Mouse (Mus musculus) left cerebral cortex, adult 2 months (tissue): ENCODE results near the gene Sbf1. TPM values are rescaled to one million over a fixed set of nuclear protein-coding genes. Genes with fewer than 3 reads are reported as not detected.
A peak's percentile ranks its signal among the peaks of the same experiment; 100 is the strongest.

Experiments
- DNase-seq, 2 experiments: peaks; one replicate each; pipeline ENCODE4 v3.0.0; 2021 to 2022; ENCODE audit warnings: low spot score in 2 of 2, mixed read lengths in 1 of 2; ENCODE audit errors: extremely low spot score in 1 of 2
- H3K27ac ChIP-seq: fragments of 200-600 bp; 2 replicates; pipeline ENCODE4 v1.8.1; 2022
- H3K4me3 ChIP-seq: fragments of 200-600 bp; 2 replicates; pipeline ENCODE4 v1.8.1; 2022
- CTCF ChIP-seq: fragments of 200-600 bp; IDR thresholded peaks from 2 replicates; pipeline ENCODE4 v1.8.1; 2022; ENCODE audit warnings: antibody characterized with exemption, mild to moderate bottlenecking, moderate library complexity
- intact Hi-C: fragments of 180-260 bp; cut with DNase I; formaldehyde crosslinking; loops from one replicate; pipeline ENCODE4 v1.15.1; 2025
- total RNA-seq, 2 experiments: library from RNA; stranded (reverse); gene quantifications; 2 replicates each; pipeline ENCODE4 v1.2.3; 2021

The Sbf1 gene
- total RNA-seq, 2 experiments from 2014 or later: 244 to 245 TPM

DNA sequence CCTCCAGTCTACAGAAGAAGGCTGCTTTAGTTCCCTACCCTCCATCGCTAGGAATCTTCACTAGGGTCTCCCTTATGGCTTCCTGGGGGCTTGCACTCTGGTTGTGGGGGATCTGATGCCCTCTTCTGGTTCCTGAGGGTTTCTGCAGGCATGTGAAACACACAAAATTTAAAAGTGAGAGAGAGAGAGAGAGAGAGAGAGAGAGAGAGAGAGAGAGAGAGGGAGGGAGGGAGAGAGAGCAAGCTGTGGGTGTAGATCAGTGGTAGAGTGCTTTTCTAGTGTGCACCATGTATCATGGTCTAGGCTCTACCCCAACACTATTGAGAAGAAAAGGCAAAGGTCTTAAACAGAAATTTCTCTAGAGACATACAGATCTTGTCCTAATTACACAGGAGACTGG is 26.6 kb upstream of the Sbf1 start:
- no peak; the same call in 1 of the 2 replicates for TF ChIP-seq CTCF
- Histone ChIP-seq H3K4me3 (no peak overlapping the region), H3K27ac (no peak overlapping the region)
- intact Hi-C loops: no loop called here
- no peak for DNase-seq

DNA sequence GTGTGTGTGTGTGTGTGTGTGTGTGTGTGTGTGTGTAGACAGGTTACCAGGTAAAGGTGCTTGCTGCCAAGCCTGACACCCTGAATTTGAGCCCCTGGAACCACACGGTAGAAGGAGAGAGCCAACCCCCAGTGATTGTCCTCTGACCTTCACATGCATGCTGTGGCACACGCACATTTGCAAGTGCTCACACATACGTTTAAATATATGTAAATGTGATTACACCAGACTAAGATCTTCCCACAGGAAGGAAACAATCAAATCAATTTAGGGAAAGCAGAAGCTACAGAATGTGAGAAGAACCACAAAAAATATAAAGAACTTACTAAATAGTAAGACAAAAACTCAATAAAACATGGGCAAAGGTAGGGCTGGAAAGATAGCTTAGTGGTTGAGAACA is 25.0 kb upstream of the Sbf1 start:
- Histone ChIP-seq H3K4me3 (no peak overlapping the region), H3K27ac (no peak overlapping the region)
- DNase-seq: no peak
- TF ChIP-seq CTCF: no peak
- intact Hi-C loops: no loop called here

DNA sequence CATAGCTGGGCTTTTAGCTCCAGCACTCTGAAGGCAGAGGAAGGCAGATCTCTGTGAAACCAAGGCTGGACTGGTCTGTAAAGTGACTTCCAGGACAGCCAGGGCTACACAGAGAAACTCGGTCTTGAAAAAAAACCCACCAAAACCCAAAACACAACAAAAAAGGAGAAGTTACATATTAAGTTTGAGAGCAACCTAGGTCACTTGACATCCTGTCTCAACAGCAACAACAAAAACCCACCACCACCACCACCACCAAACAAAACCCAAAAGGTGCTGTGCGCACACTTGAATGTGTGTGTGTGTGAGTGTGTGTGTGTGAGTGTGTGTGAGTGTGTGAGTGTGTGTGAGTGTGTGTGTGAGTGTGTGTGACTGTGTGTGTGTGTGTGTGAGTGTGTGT is 24.6 kb upstream of the Sbf1 start:
- intact Hi-C loops: no loop called here
- no peak for TF ChIP-seq CTCF
- Histone ChIP-seq H3K4me3 (no peak overlapping the region), H3K27ac (no peak overlapping the region)
- no peak for DNase-seq

DNA sequence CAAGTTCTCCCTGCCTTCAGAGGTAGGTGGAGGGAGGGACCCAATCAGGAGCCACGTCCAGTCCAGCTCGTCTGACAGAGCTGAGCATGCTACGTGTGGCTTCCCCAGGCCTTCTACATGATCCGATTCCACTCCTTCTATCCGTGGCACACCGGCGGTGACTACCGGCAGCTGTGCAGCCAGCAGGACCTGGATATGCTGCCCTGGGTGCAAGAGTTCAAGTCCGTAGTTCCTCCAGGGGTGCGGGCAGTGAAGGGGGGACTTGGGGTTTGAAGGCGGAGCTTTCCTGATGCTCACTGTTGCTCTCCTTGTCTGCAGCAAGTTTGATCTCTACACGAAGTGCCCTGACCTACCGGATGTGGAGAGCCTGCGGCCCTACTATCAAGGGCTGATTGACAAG is 21.3 kb upstream of the Sbf1 start:
- intact Hi-C loops: no loop called here
- no peak overlapping the region for H3K4me3 ChIP-seq
- H3K27ac ChIP-seq: no peak overlapping the region
- no peak for DNase-seq
- TF ChIP-seq CTCF: no peak

DNA sequence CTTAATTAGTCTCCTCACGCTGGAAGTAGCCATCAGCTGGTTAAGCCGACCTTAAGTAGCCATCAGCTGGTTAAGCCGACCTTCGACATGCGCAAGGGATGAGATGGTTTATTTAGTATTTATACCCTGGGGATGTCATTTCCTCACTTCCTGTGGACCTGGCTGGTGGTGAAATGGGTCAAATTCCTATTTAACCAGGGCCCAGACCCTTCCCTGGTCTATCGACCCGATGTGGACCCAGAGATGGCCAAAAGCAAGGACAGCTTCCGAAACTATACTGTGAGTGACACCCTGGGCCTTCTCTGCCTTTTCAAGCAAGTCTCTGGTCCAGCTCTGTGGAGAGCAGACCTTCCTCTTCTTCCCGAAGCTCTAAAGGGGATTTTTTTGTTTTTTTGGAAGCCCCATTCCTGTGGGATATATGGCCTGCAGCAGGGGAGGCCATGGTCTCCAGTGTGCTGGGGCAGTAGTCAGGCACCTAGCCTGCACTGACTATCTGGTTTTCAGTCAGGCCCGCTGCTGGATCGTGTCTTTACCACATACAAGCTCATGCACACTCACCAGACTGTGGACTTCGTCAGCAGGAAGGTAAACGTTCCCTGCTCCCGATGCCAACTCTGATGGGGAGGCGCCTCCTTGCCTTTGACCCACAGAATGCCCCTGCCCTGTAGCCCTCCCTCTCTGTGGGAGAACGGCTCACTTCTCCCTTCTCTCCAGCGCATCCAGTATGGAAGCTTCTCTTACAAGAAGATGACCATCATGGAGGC is 19.8 kb upstream of the Sbf1 start:
- no peak for TF ChIP-seq CTCF
- DNase-seq: no peak
- intact Hi-C loops: no loop called here
- H3K4me3 ChIP-seq: no peak overlapping the region
- no peak overlapping the region for H3K27ac ChIP-seq

DNA sequence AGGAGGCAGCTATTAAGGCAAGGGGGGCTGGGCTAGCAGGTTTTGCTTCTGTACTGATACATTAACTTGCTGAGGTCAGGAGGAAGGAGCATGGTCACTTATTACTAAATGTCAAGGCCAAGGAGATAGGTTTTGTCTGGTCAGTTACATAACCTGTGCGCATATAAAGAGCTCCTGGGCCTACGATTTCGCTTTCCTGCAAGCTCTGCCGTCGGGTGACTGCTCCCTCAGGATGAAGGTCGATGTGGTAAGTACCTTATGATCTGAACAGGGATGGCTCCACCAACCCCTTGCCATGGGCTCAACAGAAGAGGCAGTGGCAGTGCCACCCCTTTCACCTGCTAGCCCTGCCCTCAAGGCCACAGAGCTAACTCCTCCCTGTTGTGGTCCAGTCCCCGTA is 19.2 kb upstream of the Sbf1 start, which contains the start of gene Miox:
Gene Miox, plus strand, starts transcription at position 128 of the 400 bp plus-strand sequence.
- no peak within 1 kb of the TSS for H3K4me3 ChIP-seq
- no peak for TF ChIP-seq CTCF
- no peak for DNase-seq
- intact Hi-C loops: no loop called here
- no peak within 1 kb of the TSS for H3K27ac ChIP-seq

DNA sequence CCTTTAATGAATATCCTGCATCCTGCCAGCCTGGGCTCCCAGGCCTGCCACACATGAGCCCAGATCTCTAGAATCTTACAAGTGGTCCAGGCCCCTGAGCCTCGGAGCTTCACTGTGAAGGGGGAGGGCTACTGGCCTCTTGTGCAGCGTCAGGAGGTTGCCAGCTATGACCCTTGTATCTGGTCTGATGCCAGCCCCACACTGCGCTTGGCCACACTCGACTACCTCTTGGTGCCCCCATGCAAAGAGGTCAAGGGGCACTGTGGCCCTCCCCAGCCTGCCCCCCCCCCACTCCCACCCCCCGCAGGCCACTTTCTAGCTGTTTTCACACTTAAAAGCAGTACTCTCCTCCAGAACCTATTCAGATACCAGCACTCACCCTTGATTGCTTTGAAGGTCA is 11.3 kb upstream of the Sbf1 start:
- no peak for TF ChIP-seq CTCF
- Histone ChIP-seq H3K27ac (no peak overlapping the region), H3K4me3 (no peak overlapping the region)
- no peak for DNase-seq
- intact Hi-C loops: no loop called here

DNA sequence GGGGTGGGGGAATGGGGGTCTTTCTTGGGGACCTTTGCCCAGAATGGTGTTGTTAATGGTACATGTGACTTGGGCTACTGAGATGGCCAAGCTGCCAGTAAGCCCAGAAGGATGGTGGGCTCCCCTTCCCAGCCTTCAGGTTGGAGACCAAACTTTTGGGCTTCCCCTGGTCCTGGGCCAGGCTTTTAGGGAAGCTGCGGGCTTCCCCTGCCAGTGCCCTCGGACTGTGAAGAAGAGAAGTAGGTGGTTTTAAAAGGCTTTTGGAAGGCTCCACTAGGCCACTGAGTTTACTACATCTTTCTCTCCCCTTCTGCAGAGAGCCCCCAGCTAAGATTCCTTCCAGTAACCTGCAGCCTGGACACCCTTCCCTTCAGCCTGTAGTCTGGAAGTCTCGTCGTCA is 8.5 kb upstream of the Sbf1 start:
- no peak overlapping the region for H3K27ac ChIP-seq
- no peak for TF ChIP-seq CTCF
- DNase-seq: no peak
- intact Hi-C loops: no loop called here
- no peak overlapping the region for H3K4me3 ChIP-seq

DNA sequence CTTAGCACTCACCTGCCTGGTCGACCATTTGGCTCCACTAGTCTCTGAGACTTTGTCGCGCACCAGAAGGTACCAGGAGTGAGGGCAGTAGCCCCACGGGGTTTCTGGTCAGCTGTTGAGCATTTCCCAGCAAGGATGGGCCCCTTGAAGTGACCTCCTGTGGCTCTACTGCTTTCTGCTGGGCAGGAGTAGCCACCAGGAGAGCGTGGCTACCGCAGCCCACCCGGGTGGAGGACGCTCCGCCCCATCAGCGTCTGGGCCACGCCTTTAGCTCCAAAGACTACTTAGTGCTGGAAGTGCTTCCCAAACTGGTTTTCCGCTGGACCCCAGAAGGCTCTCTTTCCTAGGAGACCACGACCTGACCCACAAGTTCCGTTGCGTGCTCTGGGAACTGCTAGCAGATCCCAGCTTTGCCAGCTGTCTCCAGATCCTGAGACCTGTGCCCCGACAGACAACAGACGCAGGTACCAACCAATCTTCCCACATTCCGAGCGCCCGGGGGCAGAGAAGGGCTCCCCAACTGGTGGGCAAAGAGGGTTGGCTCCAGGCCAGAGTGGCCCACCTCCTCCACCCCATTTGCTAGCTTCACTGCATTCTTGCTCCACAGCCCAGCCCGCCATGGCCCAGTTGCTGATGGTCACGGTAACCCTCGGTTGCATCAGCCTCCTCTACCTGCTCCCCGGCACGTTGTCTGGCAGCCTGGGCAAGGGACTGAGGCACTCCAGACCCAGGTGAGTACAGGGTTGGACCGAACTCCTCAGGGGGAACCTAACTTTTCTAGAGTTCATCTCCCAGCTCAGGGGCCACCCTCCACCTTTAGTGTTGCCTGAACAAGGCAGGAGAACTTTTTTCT is 7.8 kb upstream of the Sbf1 start, which contains the start of gene Adm2:
Gene Adm2, plus strand, starts transcription at position 51 of the 853 bp plus-strand sequence.
- Histone ChIP-seq H3K4me3 (no peak within 1 kb of the TSS), H3K27ac (no peak within 1 kb of the TSS)
- intact Hi-C loops: no loop called here
- TF ChIP-seq CTCF: no peak
- no peak for DNase-seq

DNA sequence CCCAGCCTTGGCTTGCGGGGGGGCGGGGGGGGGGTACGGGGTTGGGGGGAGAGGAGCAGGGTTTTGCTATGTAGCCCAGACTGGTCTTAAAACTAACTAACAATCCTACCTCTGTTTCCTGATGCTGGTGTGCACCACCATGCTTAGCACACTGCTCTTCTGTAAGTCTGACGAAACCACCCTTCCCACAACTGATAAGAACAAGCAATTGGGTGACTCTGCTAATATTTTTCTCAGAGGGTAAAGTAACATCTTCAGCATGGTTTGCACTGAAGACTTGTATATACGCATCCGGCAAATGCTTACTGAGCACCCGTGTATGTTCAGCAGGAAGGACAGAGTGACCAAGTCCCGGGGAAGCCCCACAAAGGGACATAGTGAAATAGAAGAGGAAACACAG is 6.2 kb upstream of the Sbf1 start:
- intact Hi-C loops: no loop called here
- Histone ChIP-seq H3K4me3 (no peak overlapping the region), H3K27ac (no peak overlapping the region)
- TF ChIP-seq CTCF: no peak
- no peak for DNase-seq

DNA sequence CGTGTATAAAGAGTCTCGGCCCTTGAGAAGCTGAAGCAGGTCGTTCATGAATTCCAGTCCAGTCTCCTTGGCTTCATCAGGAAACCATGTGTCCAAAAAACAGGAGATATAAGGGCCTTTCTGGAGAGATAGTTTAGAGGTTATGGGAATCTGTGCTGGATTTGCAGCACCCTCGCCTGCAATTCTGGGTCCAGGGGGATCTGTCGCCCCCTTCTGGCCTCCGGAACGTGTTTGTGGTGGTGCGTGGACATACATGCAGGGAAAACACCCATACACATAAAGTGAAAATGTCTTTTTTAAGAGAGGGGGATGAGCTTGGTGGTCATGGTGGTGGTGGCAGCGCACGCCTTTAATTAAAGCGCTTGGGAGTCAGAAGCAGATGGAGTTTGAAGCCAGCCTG is 1.0 kb upstream of the Sbf1 start:
- intact Hi-C loops: no loop called here
- no peak overlapping the region for H3K4me3 ChIP-seq
- peak; percentile 29 for TF ChIP-seq CTCF
- H3K27ac ChIP-seq: no peak overlapping the region
- DNase-seq: no peak

DNA sequence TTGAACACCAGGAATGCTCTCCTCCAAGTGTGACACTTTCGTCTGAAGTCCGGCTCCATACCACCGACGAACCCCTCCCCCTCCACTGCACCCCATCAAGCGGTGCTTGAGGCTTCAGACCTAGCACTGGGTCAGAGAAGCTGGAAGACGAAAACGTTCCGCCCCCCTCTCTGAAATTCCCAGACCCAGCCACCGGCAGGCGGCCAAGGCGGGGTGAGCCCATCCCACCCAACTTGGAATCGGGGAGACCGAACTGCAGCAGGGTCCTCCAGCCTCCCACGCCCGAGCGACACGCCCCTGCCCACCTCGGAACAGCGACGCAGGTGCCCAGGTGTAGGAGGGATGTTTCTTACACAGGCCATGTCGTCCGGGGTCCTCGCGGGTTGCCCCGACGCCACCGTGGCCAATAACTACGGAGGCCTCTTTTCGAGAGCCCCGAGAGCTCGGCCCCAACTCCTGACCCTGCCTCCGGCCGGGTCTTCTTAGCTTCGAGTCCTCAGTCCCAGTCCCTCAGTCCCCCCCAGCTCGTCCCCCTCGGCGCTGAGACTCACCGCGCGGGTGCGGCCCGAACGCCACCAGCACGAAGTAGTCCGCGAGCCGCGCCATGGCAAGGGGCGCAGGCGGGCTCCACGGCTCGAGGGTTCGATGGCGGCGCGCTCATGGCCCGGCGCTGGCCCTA is 461 bp downstream of the Sbf1 start:
- H3K4me3 ChIP-seq: peak overlapping the region; percentile 97
- peak in 1 of 2 experiments; percentile 34 for DNase-seq
- intact Hi-C loops: loop anchor here (1.0 to 2.0 kb wide), 2 partner anchors 40 to 59 kb away; partner anchors contain the start of genes Lmf2, Ncaph2 and Sco2
- peak overlapping the region; percentile 77 for H3K27ac ChIP-seq
- no peak; the same call in none of the 2 replicates for TF ChIP-seq CTCF
